Mouse (Mus musculus) kidney, embryonic 16.5 days (tissue): ENCODE data around the gene Nup210. TPM values are rescaled to one million over a fixed set of nuclear protein-coding genes. Genes with fewer than 3 reads are reported as not detected.

Experiments used
- ATAC-seq: fragments of 200-750 bp; cut with Nextera tagmentation; 2 replicates; pipeline ENCODE4 v1.8.0; 2017; ENCODE audit warnings: moderate TSS enrichment; ENCODE audit not compliant: low FRiP score, low TSS enrichment
- H3K27ac ChIP-seq: fragments of 300-500 bp; sonication (generic); 2 replicates; pipeline ENCODE4 v1.5.1; 2014; ENCODE audit warnings: low read length
- H3K27me3 ChIP-seq: fragments of 300-500 bp; sonication (generic); 2 replicates; pipeline ENCODE4 v1.6.1; 2014; ENCODE audit warnings: low read length, control low read depth, mixed read lengths; ENCODE audit not compliant: insufficient read depth
- H3K36me3 ChIP-seq: fragments of 300-500 bp; sonication (generic); 2 replicates; pipeline ENCODE4 v1.6.1; 2014; ENCODE audit warnings: low read length, control low read depth, mixed read lengths; ENCODE audit not compliant: insufficient read depth
- H3K4me1 ChIP-seq: fragments of 300-500 bp; sonication (generic); 2 replicates; pipeline ENCODE4 v1.6.1; 2014; ENCODE audit warnings: low read length, control low read depth, mixed read lengths; ENCODE audit not compliant: insufficient read depth
- H3K4me2 ChIP-seq: fragments of 300-500 bp; sonication (generic); replicated peaks from 2 replicates; pipeline ENCODE4 v1.6.1; 2014; ENCODE audit warnings: low read depth, low read length
- H3K4me3 ChIP-seq: fragments of 300-500 bp; sonication (generic); 2 replicates; pipeline ENCODE4 v1.5.1; 2014; ENCODE audit warnings: mild to moderate bottlenecking, low read length
- H3K9ac ChIP-seq: fragments of 300-500 bp; sonication (generic); replicated peaks from 2 replicates; pipeline ENCODE4 v1.6.1; 2014; ENCODE audit warnings: low read length
- H3K9me3 ChIP-seq: fragments of 300-500 bp; sonication (generic); 2 replicates; pipeline ENCODE4 v1.6.1; 2016; ENCODE audit warnings: low read length, control low read depth
- WGBS: fragments of 180-500 bp; shearing (Covaris S2); extraction: QIAGEN DNeasy Blood & Tissue Kit; methylation state at CpG from one replicate; pipeline ENCODE4 v1.1.7; 2014; 5-methylcytosine and 5-hydroxymethylcytosine counted together
- polyA plus RNA-seq: library from polyadenylated mRNA; unstranded; fragments of >200 nt; fragmentation: Nextera tagmentation; extraction: Ambion mirVana; gene quantifications from 2 replicates; pipeline ENCODE4 v1.2.1, GENCODE M21; 2015

The Nup210 gene
- polyA plus RNA-seq, 1 experiment from 2014 or later = 26.4 TPM

GRCm38 (mm10) chr6:91014198-91014958, 102.3 kb downstream of the Nup210 start:
- Histone ChIP-seq H3K27me3 (no peaks in the 10 kb centered on the region), H3K27ac (no peak overlapping the region), H3K9me3 (no peaks in the 10 kb centered on the region), H3K4me1 (no peaks in the 10 kb centered on the region), H3K4me2 (no peak overlapping the region), H3K36me3 (no peaks in the 10 kb centered on the region), H3K4me3 (no peak overlapping the region), H3K9ac (no peak overlapping the region)
- no peak for ATAC-seq
- WGBS = 61% methylated on average over 9 of the region's 9 CpGs

- Histone ChIP-seq H3K9me3 (no peaks in the 10 kb centered on the region), H3K36me3 (no peaks in the 10 kb centered on the region), H3K4me3 (no peak overlapping the region), H3K4me1 (no peaks in the 10 kb centered on the region), H3K27ac (no peak overlapping the region), H3K27me3 (no peaks in the 10 kb centered on the region), H3K9ac (no peak overlapping the region), H3K4me2 (no peak overlapping the region)
- ATAC-seq = no peak
- 54% methylated on average over 3 of the region's 3 CpGs for WGBS
Observed at GRCm38 (mm10) chr6:91012458-91012857, 104.2 kb downstream of the Nup210 start.

DNA sequence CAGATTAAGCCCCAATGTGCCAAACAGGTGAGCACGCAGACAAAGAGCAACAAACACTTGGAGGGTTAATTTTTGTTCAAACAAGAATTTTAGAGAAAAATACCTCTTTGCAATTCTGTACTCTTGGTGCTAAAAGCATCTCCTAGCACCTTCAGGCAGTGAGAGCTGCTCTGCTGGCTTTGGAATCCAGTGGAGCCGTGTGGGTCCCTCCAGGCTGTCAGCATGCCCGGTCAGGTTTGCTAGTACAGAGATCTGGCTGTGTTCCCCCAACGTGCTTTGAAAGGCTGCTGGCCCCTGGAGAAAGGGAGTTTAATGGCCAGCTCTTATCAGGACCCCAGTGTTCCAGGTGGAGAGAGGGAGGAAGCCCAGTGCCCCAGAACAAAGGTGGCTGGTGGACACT, 105.1 kb downstream of the Nup210 start:
- no peaks in the 10 kb centered on the region for H3K36me3 ChIP-seq
- no peak overlapping the region for H3K4me2 ChIP-seq
- no peaks in the 10 kb centered on the region for H3K4me1 ChIP-seq
- WGBS = 56% methylated on average over 4 of the region's 4 CpGs
- H3K9me3 ChIP-seq = no peaks in the 10 kb centered on the region
- no peak for ATAC-seq
- H3K27me3 ChIP-seq = no peaks in the 10 kb centered on the region
- H3K4me3 ChIP-seq = no peak overlapping the region
- no peak overlapping the region for H3K9ac ChIP-seq
- H3K27ac ChIP-seq = no peak overlapping the region

DNA sequence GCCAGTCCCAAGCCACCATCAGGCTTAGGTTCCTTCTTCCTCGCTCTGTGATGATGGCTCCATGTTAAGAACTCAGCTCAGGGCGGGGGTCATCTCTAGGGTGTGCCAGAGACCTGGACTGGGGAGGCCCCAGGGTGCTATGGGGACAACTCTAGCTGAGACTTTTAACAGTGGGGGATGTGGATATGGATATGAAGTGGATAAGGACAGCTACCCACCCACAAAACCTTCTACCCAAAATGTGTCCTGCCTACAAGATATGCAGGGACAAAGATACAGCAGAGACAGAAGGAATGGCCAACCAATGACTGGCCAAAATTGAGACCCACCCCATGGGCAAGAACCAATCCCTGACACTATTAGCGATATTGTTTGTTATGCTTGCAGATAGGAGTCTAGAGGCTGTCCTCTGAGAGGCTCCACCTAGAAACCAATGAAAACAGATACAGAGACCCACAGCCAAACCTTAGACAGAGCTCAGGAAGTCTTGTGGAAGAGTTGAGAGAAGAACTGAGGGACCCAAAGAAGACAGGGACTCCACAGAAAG, 108.3 kb downstream of the Nup210 start:
- H3K27ac ChIP-seq = no peak overlapping the region
- WGBS = 88% methylated on average over 3 of the region's 3 CpGs

DNA sequence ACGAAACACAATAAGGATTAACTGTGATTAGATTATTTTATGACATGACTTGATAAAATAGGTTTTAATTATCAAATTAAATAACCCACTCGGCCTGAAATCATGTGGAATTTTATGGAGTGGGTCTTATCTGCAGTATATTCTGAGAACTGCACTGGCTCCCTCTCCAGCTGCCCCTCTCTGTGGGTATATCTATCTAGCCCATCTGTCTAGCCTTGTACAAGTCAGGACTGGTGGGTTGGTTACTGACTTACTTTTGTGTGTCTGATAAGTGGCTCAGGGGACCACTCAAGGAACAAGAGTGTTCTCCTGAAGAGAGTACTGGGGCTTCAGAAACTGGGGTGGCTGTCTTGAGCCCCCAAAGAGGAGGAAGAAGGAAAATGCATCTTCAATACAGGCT, 109.4 kb downstream of the Nup210 start:
- Histone ChIP-seq H3K4me2 (no peak overlapping the region), H3K9me3 (no peaks in the 10 kb centered on the region), H3K4me3 (no peak overlapping the region), H3K9ac (no peak overlapping the region), H3K27me3 (no peaks in the 10 kb centered on the region), H3K27ac (no peak overlapping the region), H3K4me1 (no peaks in the 10 kb centered on the region), H3K36me3 (no peaks in the 10 kb centered on the region)
- 64% methylated on average over 2 of the region's 2 CpGs for WGBS
- no peak for ATAC-seq

More for the DNA sequence above, 108.3 kb downstream of the Nup210 start:
- Histone ChIP-seq H3K4me1 (no peaks in the 10 kb centered on the region), H3K36me3 (no peaks in the 10 kb centered on the region), H3K9me3 (no peaks in the 10 kb centered on the region), H3K4me3 (no peak overlapping the region), H3K9ac (no peak overlapping the region), H3K27me3 (no peaks in the 10 kb centered on the region), H3K4me2 (no peak overlapping the region)
- no peak for ATAC-seq

DNA sequence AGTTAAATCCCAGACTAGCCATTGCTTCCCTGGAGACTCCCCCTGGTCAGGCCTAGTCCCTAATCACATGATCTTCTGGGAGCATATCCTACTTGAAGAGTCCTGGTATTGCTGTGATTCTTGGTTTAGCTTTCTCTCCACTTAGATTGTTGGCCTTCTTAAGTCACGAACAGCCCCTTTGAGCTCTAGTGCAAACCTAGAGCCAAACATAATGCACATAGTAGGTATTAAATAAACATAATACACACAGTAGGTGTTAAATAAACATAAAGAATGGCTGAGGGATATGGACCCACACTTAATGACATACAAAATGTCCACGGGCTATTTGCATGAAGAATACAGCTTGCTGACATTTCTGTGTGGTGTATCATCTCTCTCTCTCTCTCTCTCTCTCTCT, 112.5 kb downstream of the Nup210 start:
- H3K27ac ChIP-seq = no peak overlapping the region
- H3K4me2 ChIP-seq = no peak overlapping the region
- H3K9me3 ChIP-seq = no peaks in the 10 kb centered on the region
- no peaks in the 10 kb centered on the region for H3K36me3 ChIP-seq
- no peaks in the 10 kb centered on the region for H3K27me3 ChIP-seq
- ATAC-seq = no peak
- H3K4me3 ChIP-seq = no peak overlapping the region
- WGBS = 88% methylated on average over 2 of the region's 2 CpGs
- H3K9ac ChIP-seq = no peak overlapping the region
- no peaks in the 10 kb centered on the region for H3K4me1 ChIP-seq

DNA sequence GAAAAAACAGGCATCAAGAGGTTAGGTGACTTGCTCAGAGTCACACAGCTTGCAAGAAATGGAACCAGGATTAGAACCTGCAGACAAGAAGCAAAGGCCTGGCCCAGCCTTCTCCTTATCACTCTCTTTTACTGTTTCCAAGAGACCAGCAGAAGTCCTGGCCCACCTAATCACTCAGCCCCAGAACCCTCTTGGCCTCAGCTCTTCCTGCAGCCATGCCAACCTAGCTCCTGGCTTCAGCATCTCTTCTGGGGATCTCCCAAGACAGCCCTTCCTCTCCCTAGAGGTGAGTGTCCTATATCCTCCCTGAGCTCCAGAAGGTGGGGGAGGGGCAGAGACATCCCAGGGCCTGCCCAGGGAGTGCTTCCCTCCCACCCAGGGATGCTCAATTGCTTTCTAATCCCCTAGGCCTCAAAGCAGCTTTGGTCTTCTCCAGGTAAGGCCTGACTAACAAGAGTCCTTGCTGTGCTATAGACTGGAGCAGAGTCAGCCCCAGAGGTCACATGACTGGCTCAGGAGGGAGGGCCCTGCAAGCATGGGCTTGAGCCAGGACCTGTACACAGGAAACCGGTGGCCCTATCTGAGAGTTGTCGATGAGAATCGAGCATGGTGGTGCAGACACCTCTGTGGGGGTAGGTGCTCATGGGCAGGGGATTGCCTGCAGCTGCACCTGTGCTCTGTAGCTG, 113.2 kb downstream of the Nup210 start:
- Histone ChIP-seq H3K4me3 (no peak overlapping the region), H3K9ac (no peak overlapping the region), H3K9me3 (no peaks in the 10 kb centered on the region), H3K36me3 (no peaks in the 10 kb centered on the region), H3K27me3 (no peaks in the 10 kb centered on the region), H3K27ac (no peak overlapping the region), H3K4me2 (no peak overlapping the region), H3K4me1 (no peaks in the 10 kb centered on the region)
- ATAC-seq = 0 out of 2 replicates have a peak, but pooled peaks have one; percentile 64
- 25% methylated on average over 3 of the region's 3 CpGs for WGBS

DNA sequence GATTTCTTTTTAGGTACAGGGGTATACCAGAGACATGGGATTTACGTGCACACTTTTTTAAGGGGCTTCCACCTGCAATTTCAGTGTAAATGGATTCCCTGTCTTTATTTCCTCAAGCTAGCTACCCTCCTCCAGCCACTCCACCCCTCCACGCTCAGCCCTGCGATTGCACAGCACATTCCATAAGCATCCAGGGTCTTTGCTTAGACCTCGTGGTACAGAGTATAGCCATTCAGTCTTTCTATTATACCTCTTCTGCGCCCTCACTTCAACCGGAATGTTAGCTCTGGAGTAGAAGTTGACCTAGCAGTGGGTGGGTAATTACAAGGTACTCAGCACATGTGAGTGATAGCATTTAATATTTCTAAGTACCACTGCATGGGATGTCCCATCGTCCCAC, 115.1 kb downstream of the Nup210 start:
- Histone ChIP-seq H3K9ac (no peak overlapping the region), H3K4me3 (no peak overlapping the region), H3K9me3 (no peaks in the 10 kb centered on the region), H3K4me2 (peak overlapping the region; percentile 14; the same call in 1 of the 2 replicates), H3K36me3 (no peaks in the 10 kb centered on the region), H3K27me3 (no peaks in the 10 kb centered on the region), H3K27ac (no peak overlapping the region), H3K4me1 (no peaks in the 10 kb centered on the region)
- no peak for ATAC-seq
- 50% methylated on average over 7 of the region's 7 CpGs for WGBS

- Histone ChIP-seq H3K9ac (no peak overlapping the region), H3K9me3 (no peaks in the 10 kb centered on the region), H3K4me3 (no peak overlapping the region), H3K4me1 (no peaks in the 10 kb centered on the region), H3K27ac (no peak overlapping the region), H3K27me3 (no peaks in the 10 kb centered on the region), H3K4me2 (peak overlapping the region; percentile 14), H3K36me3 (no peaks in the 10 kb centered on the region)
- 11% methylated on average over 15 of the region's 15 CpGs for WGBS
- ATAC-seq = 0 out of 2 replicates have a peak, but pooled peaks have one; percentile 24
Observed at GRCm38 (mm10) chr6:91000819-91001525, 115.7 kb downstream of the Nup210 start.
